Mouse (Mus musculus) CD4-positive, CD25-positive, alpha-beta regulatory T cell, adult 4 months (primary cell): ENCODE results near the gene Tnfaip3. TPM values are rescaled to one million over a fixed set of nuclear protein-coding genes. Genes with fewer than 3 reads are reported as not detected.

Experiments
- ATAC-seq: one replicate; pipeline ENCODE4 v1.8.0; 2017
- polyA plus RNA-seq, 2 experiments: library from polyadenylated mRNA; unstranded; fragments of 100-300 nt; shearing (Covaris generic); gene quantifications; one replicate each; pipeline ENCODE4 v1.2.1; 2017

Gene Tnfaip3
- polyA plus RNA-seq, 2 experiments from 2014 or later, result 36.6 to 47.4 TPM

GRCm38 (mm10) chr10:19014381-19015256, 838 bp downstream of the Tnfaip3 start:
- ATAC-seq, result peak; percentile 7

- no peak for ATAC-seq
Observed at GRCm38 (mm10) chr10:19013351-19013750, 2.1 kb downstream of the Tnfaip3 start.

- ATAC-seq, result no peak
Observed at GRCm38 (mm10) chr10:19012616-19013015, 2.8 kb downstream of the Tnfaip3 start.

- ATAC-seq, result peak; percentile 18
Observed at GRCm38 (mm10) chr10:19011832-19012440, 3.5 kb downstream of the Tnfaip3 start.

GRCm38 (mm10) chr10:19010414-19010813, 5.0 kb downstream of the Tnfaip3 start:
- no peak for ATAC-seq

GRCm38 (mm10) chr10:19009186-19009672, 6.2 kb downstream of the Tnfaip3 start:
- ATAC-seq, result peak; percentile 32

- ATAC-seq, result no peak
Observed at GRCm38 (mm10) chr10:19008607-19008940, 6.9 kb downstream of the Tnfaip3 start.

- ATAC-seq, result no peak
Observed at GRCm38 (mm10) chr10:19007897-19008606, 7.4 kb downstream of the Tnfaip3 start.

- ATAC-seq, result no peak
Observed at GRCm38 (mm10) chr10:19002091-19002785, 13.2 kb downstream of the Tnfaip3 start.

- ATAC-seq, result peak; percentile 46
Observed at GRCm38 (mm10) chr10:18999427-18999826, 16.0 kb downstream of the Tnfaip3 start.

- no peak for ATAC-seq
Observed at GRCm38 (mm10) chr10:18996331-18996730, 19.1 kb downstream of the Tnfaip3 start.

- peak; percentile 41 for ATAC-seq
Observed at GRCm38 (mm10) chr10:18995465-18996261, 19.8 kb downstream of the Tnfaip3 start.

- ATAC-seq, result peak; percentile 38
Observed at GRCm38 (mm10) chr10:18992971-18993370, 22.5 kb downstream of the Tnfaip3 start.

GRCm38 (mm10) chr10:18991057-18991456, 24.4 kb downstream of the Tnfaip3 start:
- no peak for ATAC-seq

GRCm38 (mm10) chr10:18987907-18988199, 27.6 kb downstream of the Tnfaip3 start:
- peak; percentile 20 for ATAC-seq

- peak; percentile 39 for ATAC-seq
Observed at GRCm38 (mm10) chr10:18987046-18987906, 28.2 kb downstream of the Tnfaip3 start.

- ATAC-seq, result no peak
Observed at GRCm38 (mm10) chr10:18985516-18985915, 29.9 kb downstream of the Tnfaip3 start.

- peak; percentile 58 for ATAC-seq
Observed at GRCm38 (mm10) chr10:18983514-18983913, 31.9 kb downstream of the Tnfaip3 start.

- no peak for ATAC-seq
Observed at GRCm38 (mm10) chr10:18974486-18974885, 41.0 kb downstream of the Tnfaip3 start.

- ATAC-seq, result no peak
Observed at GRCm38 (mm10) chr10:18966893-18967292, 48.6 kb downstream of the Tnfaip3 start.

- no peak for ATAC-seq
Observed at GRCm38 (mm10) chr10:18965601-18966000, 49.9 kb downstream of the Tnfaip3 start.
